Mouse (Mus musculus): ENCODE results near the gene Gm28308. TPM values are rescaled to one million over a fixed set of nuclear protein-coding genes. Genes with fewer than 3 reads are reported as not detected.

Gm28308 gene
- polyA plus RNA-seq, 1 experiment from 2014 or later = not detected

GRCm38 (mm10) chr6:52253511-52254500 lies 40.7 kb upstream of the Gm28308 start:
- DNase-seq (ENCODE audit: low spot score) = no peak
- no peaks in the 10 kb centered on the region for H3K9me3 ChIP-seq (ENCODE audit: control insufficient read depth, low read length)
- no peak overlapping the region for H3K27ac ChIP-seq
- no peaks in the 10 kb centered on the region for H3K36me3 ChIP-seq (replicated peaks; ENCODE audit: control insufficient read depth, insufficient read depth)
- WGBS = 1% methylated on average over 59 of the region's 59 CpGs
- H3K4me3 ChIP-seq (replicated peaks; ENCODE audit: low read length) = no peak overlapping the region
- H3K4me1 ChIP-seq (replicated peaks; ENCODE audit: control insufficient read depth, insufficient read depth, low read length) = no peaks in the 10 kb centered on the region
- no peak for ATAC-seq (ENCODE audit: low FRiP score)
- H3K9ac ChIP-seq = no peak overlapping the region
- no peak overlapping the region for H3K4me2 ChIP-seq (replicated peaks)
- H3K27me3 ChIP-seq (ENCODE audit: control insufficient read depth, insufficient read depth, low read length) = peaks cover 98% of the 10 kb centered on the region

GRCm38 (mm10) chr6:52252775-52253376 lies 39.7 kb upstream of the Gm28308 start:
- no peaks in the 10 kb centered on the region for H3K4me1 ChIP-seq (replicated peaks; ENCODE audit: control insufficient read depth, insufficient read depth, low read length)
- no peak overlapping the region for H3K4me3 ChIP-seq (replicated peaks; ENCODE audit: low read length)
- H3K36me3 ChIP-seq (replicated peaks; ENCODE audit: control insufficient read depth, insufficient read depth) = no peaks in the 10 kb centered on the region
- DNase-seq (ENCODE audit: low spot score) = no peak
- H3K9me3 ChIP-seq (ENCODE audit: control insufficient read depth, low read length) = no peaks in the 10 kb centered on the region
- ATAC-seq (ENCODE audit: low FRiP score) = no peak
- H3K9ac ChIP-seq = no peak overlapping the region
- H3K27me3 ChIP-seq (ENCODE audit: control insufficient read depth, insufficient read depth, low read length) = peaks cover 98% of the 10 kb centered on the region
- no peak overlapping the region for H3K27ac ChIP-seq
- 2% methylated on average over 35 of the region's 35 CpGs for WGBS
- no peak overlapping the region for H3K4me2 ChIP-seq (replicated peaks)

GRCm38 (mm10) chr6:52252016-52252774 lies 39.1 kb upstream of the Gm28308 start:
- H3K4me2 ChIP-seq (replicated peaks) = no peak overlapping the region
- H3K27me3 ChIP-seq (ENCODE audit: control insufficient read depth, insufficient read depth, low read length) = peaks cover 98% of the 10 kb centered on the region
- no peaks in the 10 kb centered on the region for H3K4me1 ChIP-seq (replicated peaks; ENCODE audit: control insufficient read depth, insufficient read depth, low read length)
- WGBS = under 1% methylated on average over 24 of the region's 24 CpGs
- H3K27ac ChIP-seq = no peak overlapping the region
- DNase-seq (ENCODE audit: low spot score) (no peak), ATAC-seq (ENCODE audit: low FRiP score) (no peak)
- H3K9ac ChIP-seq = no peak overlapping the region
- H3K36me3 ChIP-seq (replicated peaks; ENCODE audit: control insufficient read depth, insufficient read depth) = no peaks in the 10 kb centered on the region
- H3K9me3 ChIP-seq (ENCODE audit: control insufficient read depth, low read length) = no peaks in the 10 kb centered on the region
- no peak overlapping the region for H3K4me3 ChIP-seq (replicated peaks; ENCODE audit: low read length)

- Histone ChIP-seq H3K27ac (no peak overlapping the region), H3K4me1 (replicated peaks; ENCODE audit: control insufficient read depth, insufficient read depth, low read length) (no peaks in the 10 kb centered on the region), H3K4me2 (replicated peaks) (no peak overlapping the region), H3K4me3 (replicated peaks; ENCODE audit: low read length) (no peak overlapping the region), H3K9me3 (ENCODE audit: control insufficient read depth, low read length) (no peaks in the 10 kb centered on the region), H3K36me3 (replicated peaks; ENCODE audit: control insufficient read depth, insufficient read depth) (no peaks in the 10 kb centered on the region), H3K9ac (no peak overlapping the region), H3K27me3 (ENCODE audit: control insufficient read depth, insufficient read depth, low read length) (peaks cover 98% of the 10 kb centered on the region)
- WGBS = 10% methylated on average over 7 of the region's 7 CpGs
- no peak for DNase-seq (ENCODE audit: low spot score)
- no peak for ATAC-seq (ENCODE audit: low FRiP score)
These were observed 38.2 kb upstream of the Gm28308 start for GRCm38 (mm10) chr6:52251177-52251879.

- WGBS = 0% methylated on average over 4 of the region's 4 CpGs
- no peaks in the 10 kb centered on the region for H3K9me3 ChIP-seq (ENCODE audit: control insufficient read depth, low read length)
- no peaks in the 10 kb centered on the region for H3K36me3 ChIP-seq (replicated peaks; ENCODE audit: control insufficient read depth, insufficient read depth)
- peaks cover 99% of the 10 kb centered on the region for H3K27me3 ChIP-seq (ENCODE audit: control insufficient read depth, insufficient read depth, low read length)
- H3K4me1 ChIP-seq (replicated peaks; ENCODE audit: control insufficient read depth, insufficient read depth, low read length) = no peaks in the 10 kb centered on the region
- H3K9ac ChIP-seq = no peak overlapping the region
- no peak overlapping the region for H3K4me2 ChIP-seq (replicated peaks)
- H3K27ac ChIP-seq = no peak overlapping the region
- ATAC-seq (ENCODE audit: low FRiP score) (no peak), DNase-seq (ENCODE audit: low spot score) (no peak)
- no peak overlapping the region for H3K4me3 ChIP-seq (replicated peaks; ENCODE audit: low read length)
These were observed 36.7 kb upstream of the Gm28308 start for GRCm38 (mm10) chr6:52249826-52250225.

- no peak for ATAC-seq (ENCODE audit: low FRiP score)
- Histone ChIP-seq H3K4me2 (replicated peaks) (no peak overlapping the region), H3K4me3 (replicated peaks; ENCODE audit: low read length) (no peak overlapping the region), H3K27me3 (ENCODE audit: control insufficient read depth, insufficient read depth, low read length) (peaks cover 100% of the 10 kb centered on the region), H3K36me3 (replicated peaks; ENCODE audit: control insufficient read depth, insufficient read depth) (no peaks in the 10 kb centered on the region), H3K9ac (no peak overlapping the region), H3K4me1 (replicated peaks; ENCODE audit: control insufficient read depth, insufficient read depth, low read length) (no peaks in the 10 kb centered on the region), H3K9me3 (ENCODE audit: control insufficient read depth, low read length) (no peaks in the 10 kb centered on the region), H3K27ac (no peak overlapping the region)
- WGBS = 0% methylated on average over 16 of the region's 16 CpGs
- DNase-seq (ENCODE audit: low spot score) = no peak
These were observed 36.2 kb upstream of the Gm28308 start for GRCm38 (mm10) chr6:52249415-52249738.

GRCm38 (mm10) chr6:52248638-52249414 lies 35.7 kb upstream of the Gm28308 start:
- Histone ChIP-seq H3K9me3 (ENCODE audit: control insufficient read depth, low read length) (no peaks in the 10 kb centered on the region), H3K36me3 (replicated peaks; ENCODE audit: control insufficient read depth, insufficient read depth) (no peaks in the 10 kb centered on the region), H3K4me1 (replicated peaks; ENCODE audit: control insufficient read depth, insufficient read depth, low read length) (no peaks in the 10 kb centered on the region), H3K27ac (no peak overlapping the region), H3K4me3 (replicated peaks; ENCODE audit: low read length) (no peak overlapping the region), H3K4me2 (replicated peaks) (no peak overlapping the region), H3K27me3 (ENCODE audit: control insufficient read depth, insufficient read depth, low read length) (peaks cover 100% of the 10 kb centered on the region), H3K9ac (no peak overlapping the region)
- DNase-seq (ENCODE audit: low spot score) (no peak), ATAC-seq (ENCODE audit: low FRiP score) (no peak)
- WGBS = 1% methylated on average over 27 of the region's 27 CpGs

- Histone ChIP-seq H3K9me3 (ENCODE audit: control insufficient read depth, low read length) (no peaks in the 10 kb centered on the region), H3K4me2 (replicated peaks) (no peak overlapping the region), H3K27me3 (ENCODE audit: control insufficient read depth, insufficient read depth, low read length) (peaks cover 100% of the 10 kb centered on the region), H3K4me3 (replicated peaks; ENCODE audit: low read length) (no peak overlapping the region), H3K4me1 (replicated peaks; ENCODE audit: control insufficient read depth, insufficient read depth, low read length) (no peaks in the 10 kb centered on the region), H3K9ac (no peak overlapping the region), H3K27ac (no peak overlapping the region), H3K36me3 (replicated peaks; ENCODE audit: control insufficient read depth, insufficient read depth) (no peaks in the 10 kb centered on the region)
- no peak for ATAC-seq (ENCODE audit: low FRiP score)
- WGBS = 1% methylated on average over 23 of the region's 23 CpGs
- no peak for DNase-seq (ENCODE audit: low spot score)
These were observed 34.9 kb upstream of the Gm28308 start for GRCm38 (mm10) chr6:52247766-52248637.
